Mouse (Mus musculus) megakaryocyte, embryonic 14.5 days (primary cell): Measurements from ENCODE around the gene Ubxn11. TPM values are rescaled to one million over a fixed set of nuclear protein-coding genes. Genes with fewer than 3 reads are reported as not detected.

Source experiments
- H3K27me3 ChIP-seq: replicated peaks from 2 replicates; pipeline ENCODE3; 2012; ENCODE audit warnings: inconsistent platforms
- H3K36me3 ChIP-seq: replicated peaks from 2 replicates; pipeline ENCODE3; 2012; ENCODE audit warnings: low read length, inconsistent platforms, mixed read lengths
- H3K4me1 ChIP-seq: 2 replicates; pipeline ENCODE4 v1.6.1; 2012; ENCODE audit warnings: inconsistent platforms
- H3K4me3 ChIP-seq: replicated peaks from 2 replicates; pipeline ENCODE3; 2012; ENCODE audit warnings: moderate library complexity, mild to moderate bottlenecking, inconsistent platforms
- H3K9me3 ChIP-seq: 2 replicates; pipeline ENCODE4 v1.6.1; 2012; ENCODE audit warnings: inconsistent platforms
- FLI1 ChIP-seq: IDR thresholded peaks from 2 replicates; pipeline ENCODE4 v1.6.1; 2012; ENCODE audit warnings: low read length, inconsistent platforms, mixed read lengths
- GATA1 ChIP-seq: IDR thresholded peaks from 3 replicates; pipeline ENCODE4 v1.6.1; 2012; ENCODE audit warnings: mixed read lengths, low read length, inconsistent platforms, borderline replicate concordance
- polyA plus RNA-seq: library from polyadenylated mRNA; stranded (reverse); fragments of >175 nt; gene quantifications from 2 replicates; pipeline ENCODE4 v1.2.3, GENCODE M21; 2012; ENCODE audit warnings: low replicate concordance; ENCODE audit not compliant: insufficient read depth

Ubxn11 gene
- polyA plus RNA-seq, 1 experiment = 69.8 TPM

GRCm38 (mm10) chr4:134089029-134089428 lies 13.3 kb upstream of the Ubxn11 start:
- peaks cover 9% of the 10 kb centered on the region for H3K27me3 ChIP-seq
- H3K36me3 ChIP-seq = peaks cover 20% of the 10 kb centered on the region
- H3K4me3 ChIP-seq = no peak overlapping the region
- H3K9me3 ChIP-seq = peaks cover 5% of the 10 kb centered on the region
- TF ChIP-seq FLI1 = no peak
- TF ChIP-seq GATA1 = no peak
- peaks cover 53% of the 10 kb centered on the region for H3K4me1 ChIP-seq

DNA sequence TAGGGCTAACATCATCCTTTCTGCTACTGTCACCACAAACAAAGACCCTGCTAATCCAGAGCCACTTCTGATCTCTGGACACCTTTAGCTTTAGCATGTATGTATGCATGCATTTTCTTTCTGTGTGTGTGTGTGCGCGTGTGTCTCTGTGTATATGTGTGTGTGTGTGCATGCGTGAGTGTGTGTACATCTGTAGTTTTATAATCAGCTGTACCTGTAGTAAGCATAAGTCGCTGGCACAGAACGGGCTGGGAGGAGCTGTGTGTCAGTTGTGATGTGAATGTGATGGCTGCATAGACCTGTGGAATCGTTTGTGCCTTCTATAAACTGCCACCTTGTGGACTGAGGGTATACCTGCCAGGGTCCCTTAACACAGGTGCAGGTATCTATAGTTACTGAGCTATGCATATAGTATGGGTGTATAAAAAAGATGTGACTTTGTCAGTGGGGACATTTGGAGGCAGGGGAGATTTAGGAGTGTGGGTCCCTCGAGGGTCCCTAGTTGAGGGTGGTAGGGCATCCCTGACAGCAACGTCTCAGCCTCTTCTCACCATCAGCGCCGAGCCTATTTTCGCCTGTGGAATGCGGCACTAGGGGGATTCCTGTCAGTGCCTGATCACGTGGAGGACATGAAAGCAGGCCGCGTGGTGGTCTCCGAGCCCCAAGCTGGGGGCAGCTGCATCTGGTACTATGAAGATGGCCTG lies 11.7 kb upstream of the Ubxn11 start:
- H3K4me3 ChIP-seq = no peak overlapping the region
- no peaks in the 10 kb centered on the region for H3K9me3 ChIP-seq
- H3K36me3 ChIP-seq = peaks cover 20% of the 10 kb centered on the region
- H3K27me3 ChIP-seq = peaks cover 9% of the 10 kb centered on the region
- peaks cover 69% of the 10 kb centered on the region for H3K4me1 ChIP-seq
- no peak for TF ChIP-seq FLI1
- TF ChIP-seq GATA1 = no peak

DNA sequence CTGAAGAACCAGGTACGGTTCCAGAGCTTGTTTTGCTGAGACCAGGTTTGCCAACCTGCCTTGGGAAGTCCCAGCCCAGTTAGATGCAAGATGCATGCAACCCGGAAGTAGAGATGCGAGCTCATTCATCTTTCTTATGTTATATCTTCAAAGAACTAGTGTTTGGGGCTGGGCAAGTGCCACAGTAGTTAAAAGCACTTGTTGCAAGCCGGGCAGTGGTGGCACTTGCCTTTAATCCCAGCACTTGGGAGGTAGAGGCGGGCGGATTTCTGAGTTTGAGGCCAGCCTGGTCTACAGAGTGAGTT lies 11.2 kb upstream of the Ubxn11 start:
- peaks cover 20% of the 10 kb centered on the region for H3K36me3 ChIP-seq
- H3K4me3 ChIP-seq = no peak overlapping the region
- no peaks in the 10 kb centered on the region for H3K9me3 ChIP-seq
- TF ChIP-seq GATA1 (no peak), FLI1 (no peak)
- H3K27me3 ChIP-seq = peaks cover 9% of the 10 kb centered on the region
- H3K4me1 ChIP-seq = peaks cover 72% of the 10 kb centered on the region

DNA sequence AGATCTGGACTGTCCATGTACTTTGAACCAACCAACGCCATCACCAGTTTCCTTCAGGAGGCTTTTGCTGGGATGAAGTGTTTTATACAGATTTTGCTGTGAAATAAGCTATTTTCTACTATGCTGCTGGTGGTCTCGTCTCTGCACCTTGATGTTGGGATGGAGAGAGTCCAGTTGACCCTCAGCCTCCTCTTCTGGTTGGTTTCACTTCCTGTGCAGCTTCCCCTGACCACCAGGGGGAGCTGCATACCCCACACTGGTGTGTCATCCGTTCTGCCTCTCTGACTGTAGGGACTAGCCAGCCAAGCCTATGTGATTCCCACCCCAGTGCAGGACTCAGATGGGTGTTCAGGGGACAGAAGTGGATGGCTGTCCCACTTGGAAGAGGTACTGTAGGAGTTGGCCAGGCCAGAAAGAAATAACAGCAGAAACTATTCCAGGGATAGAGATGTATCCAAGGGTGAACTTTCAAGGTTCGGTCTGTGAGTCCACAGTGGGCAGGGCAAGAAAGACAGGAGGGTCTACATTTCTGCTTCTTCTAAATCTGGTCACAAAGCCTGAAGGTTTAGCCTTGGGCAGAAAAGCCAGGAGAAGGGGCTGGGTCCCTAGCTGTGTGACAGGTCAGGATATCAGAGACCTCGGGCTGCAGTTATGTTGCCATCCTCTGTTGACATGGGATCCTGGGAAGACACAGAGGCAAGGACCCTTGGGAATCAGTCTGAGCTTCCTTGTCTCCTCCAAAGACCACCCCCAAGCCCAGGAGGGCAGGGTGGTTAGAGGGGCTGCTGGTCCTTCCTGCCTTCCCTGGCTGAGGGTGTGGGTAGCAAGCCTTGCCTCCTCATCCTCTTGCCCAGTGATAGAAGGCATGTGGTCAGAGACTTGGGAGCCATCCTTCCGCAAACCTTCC lies 9.7 kb upstream of the Ubxn11 start:
- TF ChIP-seq GATA1 (no peak), FLI1 (no peak)
- Histone ChIP-seq H3K27me3 (no peaks in the 10 kb centered on the region), H3K4me1 (peaks cover 75% of the 10 kb centered on the region), H3K9me3 (no peaks in the 10 kb centered on the region), H3K4me3 (peak overlapping the region; percentile 89), H3K36me3 (peaks cover 20% of the 10 kb centered on the region)

DNA sequence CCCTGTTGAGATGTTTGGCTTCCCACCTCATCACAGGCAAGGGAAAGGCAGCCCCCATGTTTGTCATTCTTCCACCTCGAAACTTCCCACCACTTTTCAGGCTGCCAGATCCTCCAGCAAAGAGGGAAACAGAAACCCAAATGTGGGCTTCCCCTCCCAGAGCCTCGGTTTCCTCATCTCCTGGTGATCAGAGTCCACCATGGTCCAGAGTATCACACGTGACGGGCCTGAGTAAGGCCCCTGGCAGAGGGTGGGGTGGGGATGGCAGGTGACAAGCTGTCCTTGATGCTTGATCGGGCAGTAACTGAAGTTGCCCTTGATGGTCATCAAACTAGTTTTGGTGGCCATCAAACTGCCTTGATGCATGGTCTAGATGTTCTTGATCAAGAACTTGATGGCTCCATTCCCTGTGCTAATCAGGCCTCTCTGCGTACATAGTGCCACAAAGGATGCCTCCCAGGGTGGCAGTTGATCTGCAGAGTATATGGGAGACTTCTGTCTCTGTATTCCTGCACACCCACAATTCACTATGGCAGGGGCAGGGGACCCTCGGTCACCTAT lies 8.3 kb upstream of the Ubxn11 start:
- peaks cover 20% of the 10 kb centered on the region for H3K36me3 ChIP-seq
- TF ChIP-seq GATA1 (no peak), FLI1 (no peak)
- peak overlapping the region; percentile 89 for H3K4me3 ChIP-seq
- no peaks in the 10 kb centered on the region for H3K9me3 ChIP-seq
- H3K4me1 ChIP-seq = peaks cover 75% of the 10 kb centered on the region
- no peaks in the 10 kb centered on the region for H3K27me3 ChIP-seq

GRCm38 (mm10) chr4:134094923-134095547 lies 7.3 kb upstream of the Ubxn11 start, which contains the start of gene Cd52:
TSS of gene Cd52 (minus strand) at chr4:134095082.
- Histone ChIP-seq H3K9me3 (no peaks in the 10 kb centered on the region), H3K4me3 (peak within 1 kb of the TSS; percentile 89), H3K4me1 (peaks cover 78% of the 10 kb centered on the region), H3K27me3 (no peaks in the 10 kb centered on the region), H3K36me3 (peaks cover 20% of the 10 kb centered on the region)
- TF ChIP-seq GATA1 (no peak), FLI1 (no peak)

GRCm38 (mm10) chr4:134096120-134096519 lies 6.2 kb upstream of the Ubxn11 start:
- Histone ChIP-seq H3K27me3 (no peaks in the 10 kb centered on the region), H3K36me3 (peaks cover 16% of the 10 kb centered on the region), H3K9me3 (no peaks in the 10 kb centered on the region), H3K4me3 (no peak overlapping the region), H3K4me1 (peaks cover 85% of the 10 kb centered on the region)
- no peak for TF ChIP-seq GATA1
- no peak for TF ChIP-seq FLI1

DNA sequence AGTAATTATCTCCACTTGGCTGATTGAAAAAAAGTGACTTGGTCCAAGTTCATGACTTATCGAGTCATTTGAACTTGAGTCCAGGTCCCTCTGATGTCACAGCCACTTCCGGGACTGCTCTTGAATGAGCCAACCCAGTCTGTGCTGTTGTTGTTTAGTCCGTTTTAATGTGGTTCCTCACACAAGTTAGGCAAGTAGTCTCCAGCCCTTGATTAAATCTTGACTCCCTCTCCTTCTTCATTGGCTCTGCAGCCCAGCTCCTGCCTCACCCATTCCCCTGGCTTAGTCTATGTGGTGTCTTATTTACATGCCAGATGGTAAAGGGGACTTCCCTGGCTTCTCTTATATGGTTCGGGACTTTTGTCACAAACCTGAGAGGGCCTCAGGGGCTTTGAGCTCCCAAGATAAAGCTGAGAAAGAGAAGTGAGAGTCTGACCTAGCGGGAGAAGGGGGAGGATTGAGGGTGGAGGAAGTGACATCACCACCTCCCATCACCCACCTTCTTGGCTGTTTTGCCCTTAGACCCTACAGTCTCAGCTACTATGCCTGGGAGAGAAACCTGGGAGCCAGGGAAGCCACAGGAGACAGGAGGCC lies 5.3 kb upstream of the Ubxn11 start:
- Histone ChIP-seq H3K27me3 (no peaks in the 10 kb centered on the region), H3K9me3 (no peaks in the 10 kb centered on the region), H3K36me3 (peaks cover 12% of the 10 kb centered on the region), H3K4me1 (peaks cover 82% of the 10 kb centered on the region), H3K4me3 (no peak overlapping the region)
- TF ChIP-seq GATA1 = no peak
- TF ChIP-seq FLI1 = no peak

DNA sequence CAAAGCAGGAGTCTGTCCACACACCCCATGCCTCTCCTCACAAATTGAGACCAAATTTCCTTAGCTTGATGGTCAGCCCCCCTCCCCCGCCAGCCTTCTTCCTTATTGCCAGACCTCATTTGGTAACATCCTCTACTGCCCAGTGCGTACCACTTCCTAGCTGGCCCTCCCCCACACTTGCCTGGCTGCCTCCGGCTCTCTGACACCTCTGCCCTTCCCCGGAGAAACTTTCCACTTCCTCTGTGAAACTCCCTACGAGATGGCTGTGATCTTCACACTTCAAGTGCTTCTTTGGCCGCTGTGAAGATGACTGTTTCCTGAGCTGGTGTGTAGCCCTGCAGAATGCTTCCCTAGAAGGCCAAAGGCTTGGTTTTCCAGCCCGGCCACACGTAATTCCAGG lies 3.7 kb upstream of the Ubxn11 start:
- H3K4me1 ChIP-seq = peaks cover 80% of the 10 kb centered on the region
- H3K36me3 ChIP-seq = peaks cover 1% of the 10 kb centered on the region
- H3K9me3 ChIP-seq = no peaks in the 10 kb centered on the region
- H3K4me3 ChIP-seq = peak overlapping the region; percentile 54
- TF ChIP-seq GATA1 (no peak), FLI1 (no peak)
- no peaks in the 10 kb centered on the region for H3K27me3 ChIP-seq
